In the genomic region with DNA sequence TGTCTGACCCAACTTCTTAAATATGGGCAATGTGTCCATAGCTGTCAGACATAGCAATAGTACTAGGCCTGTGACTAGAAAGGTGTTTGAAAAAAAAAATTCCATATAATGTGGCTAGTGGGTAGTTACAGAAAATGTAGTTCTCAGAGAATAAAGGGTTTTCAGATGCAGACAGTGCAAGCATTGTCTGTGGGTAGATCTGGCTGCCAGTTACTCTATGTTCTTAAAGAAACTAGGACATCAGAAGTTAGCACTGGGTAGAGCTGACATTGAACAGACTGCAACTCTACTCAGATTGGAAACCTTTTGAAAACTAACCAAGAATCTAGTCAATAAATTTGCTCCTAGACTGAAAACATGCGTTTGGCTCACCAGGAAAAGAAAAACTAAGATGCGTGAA, we compare ENCODE assay signal across 20 mouse cellular contexts.
DNase-seq lines count a peak whose midpoint lies in the region; ATAC-seq lines count a peak whose summit lies in the region.
"Had no signal": no experiment of that assay in that cellular context is flagged by ENCODE, and none has a peak within 500 bp of the region (broad histone marks: within the 10 kb centered on the region; RNA-seq: fewer than 3 reads in every experiment).

No protein-coding gene starts in this region.

- no peak for ATAC-seq in megakaryocyte, adult 5-6 weeks (ENCODE audit: poor library complexity, severe bottlenecking)
- ATAC-seq: activated CD4-positive, CD25-positive, alpha-beta regulatory T cell, adult 4 months; forebrain, embryonic 14.5 days; forebrain, embryonic 16.5 days; Patski had no signal

- DNase-seq in right cerebral cortex, adult 18-20 months: peak; percentile 6
- DNase-seq in right cerebral cortex, postnatal 25 days: no peak
- DNase-seq in brain, adult 2 months (ENCODE audit: low read depth, low spot score): peak; percentile 9
- peak; percentile 2 for DNase-seq in retina, postnatal 1 day
- DNase-seq in spleen, adult 18-20 months: no peak
- DNase-seq: adrenal gland, adult 8-10 months; adrenal gland, postnatal 14 days; adrenal gland, postnatal 36 days; cerebellum, adult 11 months; cerebellum, adult 18-20 months; cerebellum, adult 8-10 months; cerebellum, adult 9-11 months; cerebellum, postnatal 14 days; cerebellum, postnatal 36 days; embryo, embryonic 11 days had no signal

Comparison
In these comparisons a context has a peak if more than half of its experiments do, and no peak if none do; other contexts are left out.
1. DNase-seq: peak in right cerebral cortex, adult 18-20 months (single experiment), brain, adult 2 months (single experiment) and retina, postnatal 1 day (single experiment); none in right cerebral cortex, postnatal 25 days (single experiment) and spleen, adult 18-20 months (0 of 2).